Mouse (Mus musculus): ENCODE measurements at regions not wholly inside any gene's neighbourhood (a gene's known extent, or its start where the extent isn't known, plus 50 kb on each side); places are given as distances from the start of the nearest gene placed in this dataset.

DNA sequence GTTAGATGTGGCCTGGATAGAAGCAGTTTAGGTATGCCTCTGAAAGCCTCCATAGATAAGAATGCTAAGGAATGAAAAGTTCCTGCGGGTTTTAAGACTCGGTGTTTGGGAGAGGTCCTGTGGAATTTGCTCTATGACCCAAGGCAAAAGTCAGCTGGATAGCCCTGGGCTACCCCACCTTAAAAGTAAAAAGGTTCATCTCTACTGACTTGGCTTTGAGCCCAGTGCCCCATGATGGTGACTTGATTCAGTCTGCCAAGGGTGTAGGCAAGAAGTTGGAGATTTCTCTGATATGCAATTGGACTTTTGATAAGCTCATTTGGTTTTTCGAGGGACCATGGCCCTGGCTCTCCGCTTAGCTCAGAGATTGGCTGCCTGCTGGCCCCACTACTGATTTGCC is 78.8 kb upstream of the Herc3 start:
- ATAC-seq (ENCODE audit: low TSS enrichment) = no peak

DNA sequence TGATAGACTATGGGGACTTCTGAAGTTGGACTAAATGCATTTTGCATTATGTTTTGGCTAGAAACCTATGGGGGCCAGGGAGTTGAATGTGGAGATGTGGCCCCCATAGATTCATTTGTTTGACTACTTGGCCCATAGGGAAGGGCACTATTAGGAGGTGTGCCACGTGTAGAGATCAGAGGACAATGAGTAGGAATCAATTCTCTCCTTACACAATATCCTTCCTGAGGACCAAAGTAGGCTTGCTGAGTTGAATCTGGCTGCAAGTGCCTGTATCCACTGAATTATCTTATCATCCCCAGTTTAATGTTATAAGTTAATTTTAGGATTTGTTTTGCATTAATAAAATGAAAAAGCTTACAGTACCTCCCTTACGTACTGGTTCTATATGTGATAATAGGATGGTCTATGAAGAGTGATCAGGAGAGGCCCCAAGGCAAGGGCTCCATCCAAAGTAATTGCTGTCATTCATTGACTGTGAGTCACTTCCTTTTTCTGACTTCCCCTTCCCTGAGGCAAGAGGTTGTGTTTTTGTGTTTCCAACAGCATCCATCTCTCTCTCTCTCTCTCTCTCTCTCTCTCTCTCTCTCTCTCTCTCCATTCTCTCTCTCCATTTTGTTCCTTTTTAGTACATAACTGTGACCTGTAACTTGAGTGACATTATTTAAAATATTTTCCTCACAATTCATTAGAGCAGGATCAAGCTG is 74.8 kb upstream of the Herc3 start:
- no peak for ATAC-seq (ENCODE audit: low TSS enrichment)

DNA sequence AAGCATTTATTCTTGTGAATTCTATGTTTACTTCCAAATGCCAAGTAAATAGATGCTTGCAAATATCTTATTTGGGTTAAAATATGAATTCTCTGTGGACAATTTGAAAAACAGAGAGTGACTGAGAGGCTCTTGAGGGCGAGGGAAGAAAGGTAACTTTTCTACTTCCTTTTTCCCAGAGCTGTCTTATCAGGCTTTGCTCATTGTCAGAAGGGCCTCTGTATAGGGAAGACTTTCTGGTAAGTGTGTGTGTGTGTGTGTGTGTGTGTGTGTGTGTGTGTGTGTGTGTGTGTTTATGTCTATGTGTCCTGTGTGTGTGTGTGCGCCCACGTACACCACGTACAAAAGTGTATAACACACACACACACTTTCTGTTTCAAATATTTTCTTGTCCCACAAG is 73.9 kb upstream of the Herc3 start:
- ATAC-seq (ENCODE audit: low TSS enrichment) = no peak

DNA sequence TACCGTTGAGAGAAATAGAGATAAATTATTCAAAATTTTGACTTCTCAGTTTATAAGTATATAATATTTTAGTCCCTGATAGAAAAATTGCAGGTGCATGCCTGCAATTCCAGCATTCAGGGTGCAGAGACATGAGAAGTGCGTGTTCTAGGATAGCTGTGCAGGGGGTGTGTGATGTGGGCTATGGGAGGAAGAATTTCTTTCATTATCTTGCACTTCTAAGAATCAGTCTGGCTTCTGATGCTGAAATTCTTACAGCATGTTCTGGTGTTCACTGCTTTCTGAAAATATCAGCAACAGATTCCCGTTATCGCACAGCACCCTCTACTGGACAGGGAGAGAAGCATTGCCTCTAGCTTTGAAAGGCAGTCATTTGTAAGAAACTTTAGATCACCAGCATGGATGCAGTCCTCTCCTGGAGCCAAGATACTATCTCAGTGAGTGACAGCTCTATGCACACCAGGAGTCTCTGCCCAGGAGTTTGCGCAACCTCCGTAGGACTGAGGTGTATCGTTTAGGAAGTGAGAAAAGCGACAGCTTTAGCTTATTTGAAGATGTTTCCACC is 60.5 kb upstream of the Herc3 start:
- peak; percentile 98 for ATAC-seq (ENCODE audit: low TSS enrichment)

DNA sequence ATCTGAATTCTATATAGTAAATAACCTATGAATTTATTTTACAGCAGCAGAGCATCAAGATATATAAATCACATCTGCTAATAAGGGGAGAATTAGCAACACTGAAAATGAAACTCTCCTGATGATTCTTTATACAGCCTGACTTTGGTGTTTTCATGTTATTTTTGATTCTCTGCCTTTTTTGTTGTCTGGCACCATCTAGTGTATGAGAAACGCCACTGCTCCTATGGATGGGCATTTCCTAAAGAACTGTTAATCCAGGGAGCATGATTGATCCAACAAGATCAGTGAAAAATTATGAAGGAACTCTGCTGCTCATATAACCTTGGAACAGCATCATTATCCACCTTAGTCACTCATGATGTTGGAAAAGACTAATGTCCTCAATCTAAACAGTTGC is 59.3 kb upstream of the Herc3 start:
- ATAC-seq (ENCODE audit: low TSS enrichment) = peak; percentile 92
